Mouse (Mus musculus) ES-Bruce4 (cell line): ENCODE measurements at regions not wholly inside any gene's neighbourhood (a gene's known extent, or its start where the extent isn't known, plus 50 kb on each side); places are given as distances from the start of the nearest gene placed in this dataset.

Source experiments
- CTCF ChIP-seq: IDR thresholded peaks from one replicate; pipeline ENCODE4 v1.8.1; 2011; ENCODE audit warnings: low read depth, low read length
- EP300 ChIP-seq: IDR thresholded peaks from 2 replicates; pipeline ENCODE4 v1.6.1; 2011; ENCODE audit warnings: low read depth, low read length; ENCODE audit not compliant: insufficient read depth
- POLR2A ChIP-seq: IDR thresholded peaks from one replicate; pipeline ENCODE4 v1.8.1; 2011; ENCODE audit warnings: low read length; ENCODE audit not compliant: insufficient read depth

DNA sequence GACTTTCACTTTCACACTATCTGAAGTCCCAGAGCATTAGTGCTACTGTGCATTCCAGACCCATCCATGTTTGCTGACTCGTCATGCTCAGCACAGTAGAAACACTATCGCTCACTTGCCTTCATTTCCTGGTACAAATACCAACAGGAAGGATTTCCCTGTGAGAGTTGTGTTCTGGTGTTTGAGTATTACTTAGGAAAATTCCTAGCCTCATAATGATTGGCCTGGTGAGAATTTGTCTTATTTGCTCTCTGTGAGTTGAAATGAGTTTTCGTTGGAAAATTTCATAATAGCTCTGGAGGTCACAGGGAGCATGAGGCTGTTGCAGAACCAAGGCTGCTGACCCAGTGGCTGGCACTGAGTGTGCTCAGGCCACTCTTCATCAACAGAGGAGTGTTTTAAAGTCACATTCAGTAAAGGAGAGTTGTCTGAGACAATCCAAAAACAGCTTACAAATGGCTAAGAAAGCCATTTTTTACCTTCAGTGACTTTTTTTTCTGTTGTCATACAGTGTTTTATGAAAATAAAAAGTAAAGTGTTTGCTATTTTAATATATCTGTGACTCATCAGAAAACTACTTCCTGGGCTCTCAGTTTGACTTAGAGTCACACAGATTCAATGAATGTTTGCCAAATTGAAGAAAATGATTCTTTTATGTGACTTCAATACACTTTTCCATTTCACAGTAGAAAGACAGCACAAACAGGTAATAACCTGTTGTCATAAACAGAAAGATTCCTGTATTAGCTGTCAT lies 64.4 kb upstream of the Zcchc2 start:
- no peak for TF ChIP-seq CTCF
- no peak for TF ChIP-seq POLR2A
- TF ChIP-seq EP300: no peak
